Mouse (Mus musculus): ENCODE data around the gene Aplp2.

- TF ChIP-seq CTCF (IDR thresholded peaks at IDR 0.05; ENCODE audit: extremely low read depth, insufficient read depth, insufficient read length, insufficient replicate concordance) (no peak), POLR2A (IDR thresholded peaks at IDR 0.05; ENCODE audit: low read depth, low read length) (no peak)
Measured at GRCm38 (mm10) chr9:31126079-31126478, 85.5 kb downstream of the Aplp2 start.

Measured in spleen, adult 2 months (tissue).